Mouse (Mus musculus) kidney, postnatal 14 days (tissue): ENCODE results near the gene Adss.
"Not testable (repeated sequence)": the region's sequence is repeated elsewhere in the genome, so short reads cannot be mapped to it uniquely, and the experiment has no call there.

ENCODE experiments used
- DNase-seq: peaks from one replicate; pipeline ENCODE4 v3.0.0; 2022; ENCODE audit warnings: mixed read lengths

Adss gene

GRCm38 (mm10) chr1:177796193-177796939 is at the start of gene Adss:
TSS of gene Adss (minus strand) at chr1:177796511.
- peak; percentile 100 for DNase-seq

- DNase-seq, result not testable (repeated sequence)
These were observed 49.5 kb upstream of the Adss start for GRCm38 (mm10) chr1:177845812-177846211.

GRCm38 (mm10) chr1:177827776-177828175 is 31.5 kb upstream of the Adss start:
- not testable (repeated sequence) for DNase-seq

- DNase-seq, result not testable (repeated sequence)
These were observed 10.5 kb upstream of the Adss start for GRCm38 (mm10) chr1:177806772-177807171.

GRCm38 (mm10) chr1:177803511-177803910 is 7.2 kb upstream of the Adss start:
- DNase-seq, result no peak

GRCm38 (mm10) chr1:177797151-177797755 is 942 bp upstream of the Adss start:
- DNase-seq, result no peak

- DNase-seq, result no peak
These were observed 704 bp downstream of the Adss start for GRCm38 (mm10) chr1:177795421-177796192.

- peak; percentile 24 for DNase-seq
These were observed 1.4 kb downstream of the Adss start for GRCm38 (mm10) chr1:177794866-177795265.

- no peak for DNase-seq
These were observed 3.5 kb downstream of the Adss start for GRCm38 (mm10) chr1:177792835-177793234.

GRCm38 (mm10) chr1:177777397-177777796 is 18.9 kb downstream of the Adss start:
- DNase-seq, result no peak

GRCm38 (mm10) chr1:177768931-177769330 is 27.4 kb downstream of the Adss start:
- DNase-seq, result no peak

- no peak for DNase-seq
These were observed 39.1 kb downstream of the Adss start for GRCm38 (mm10) chr1:177757249-177757648.

- no peak for DNase-seq
These were observed 42.8 kb downstream of the Adss start for GRCm38 (mm10) chr1:177753496-177753895.

- no peak for DNase-seq
These were observed 48.3 kb downstream of the Adss start for GRCm38 (mm10) chr1:177747869-177748540.

GRCm38 (mm10) chr1:177744521-177745325 is 51.6 kb downstream of the Adss start:
- peak; percentile 20 for DNase-seq

GRCm38 (mm10) chr1:177742119-177742518 is 54.2 kb downstream of the Adss start:
- DNase-seq, result no peak

- peak; percentile 16 for DNase-seq
These were observed 55.6 kb downstream of the Adss start for GRCm38 (mm10) chr1:177740707-177741106.

- no peak for DNase-seq
These were observed 58.7 kb downstream of the Adss start for GRCm38 (mm10) chr1:177737505-177738105.

- DNase-seq, result no peak
These were observed 64.3 kb downstream of the Adss start for GRCm38 (mm10) chr1:177731973-177732372.

- DNase-seq, result no peak
These were observed 67.0 kb downstream of the Adss start, which contains the start of gene 1700016C15Rik for GRCm38 (mm10) chr1:177729043-177730024. TSS of gene 1700016C15Rik (plus strand) at chr1:177729814.
